Mouse (Mus musculus) liver, embryonic 14.5 days (tissue): ENCODE data around the gene Dmwd.

Experiments
- CTCF ChIP-seq: IDR thresholded peaks from 2 replicates; pipeline ENCODE4 v1.5.1; 2016; ENCODE audit warnings: antibody characterized with exemption, low read depth, control low read depth
- EP300 ChIP-seq: IDR thresholded peaks from 2 replicates; pipeline ENCODE4 v1.6.1; 2016; ENCODE audit warnings: antibody characterized with exemption, low read depth

GRCm38 (mm10) chr7:19055108-19055507 lies 20.9 kb upstream of the Dmwd start:
- no peak for TF ChIP-seq CTCF
- no peak for TF ChIP-seq EP300
